Mouse (Mus musculus): ENCODE measurements around the gene Tnfrsf1b. TPM values are rescaled to one million over a fixed set of nuclear protein-coding genes. Genes with fewer than 3 reads are reported as not detected.
A peak's percentile ranks its signal among the peaks of the same experiment; 100 is the strongest.

The Tnfrsf1b gene
- polyA plus RNA-seq, 1 experiment = 9.7 TPM

DNA sequence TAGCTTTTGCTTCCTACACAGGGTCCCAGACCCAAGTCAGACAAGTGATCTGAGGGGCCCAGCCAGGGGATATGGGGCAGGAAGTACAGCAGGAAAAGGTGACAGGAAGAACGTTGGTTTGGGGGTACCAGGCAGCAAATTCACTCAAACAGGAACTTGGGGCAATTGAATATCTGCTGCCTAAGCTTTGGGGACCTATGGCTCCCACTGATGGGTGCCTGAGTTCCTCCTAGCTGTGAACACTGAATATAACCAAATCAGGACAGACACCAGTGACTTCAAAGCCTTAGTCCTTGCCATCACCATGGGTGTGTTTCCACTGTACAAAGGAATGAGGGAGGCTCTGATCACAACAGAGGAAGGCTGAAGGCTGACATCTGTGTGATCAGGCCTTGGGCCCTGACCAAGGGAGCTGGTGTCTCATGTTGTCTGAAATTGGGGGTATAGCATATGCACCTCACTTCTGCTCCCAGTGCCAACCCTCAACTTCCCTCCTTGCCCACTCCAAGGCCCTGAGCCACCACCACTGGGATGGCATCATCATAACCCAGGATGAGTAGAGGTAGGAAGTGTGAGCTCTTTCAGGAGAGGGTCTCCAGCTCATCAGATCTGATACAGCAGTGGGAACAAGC is 3.8 kb downstream of the Tnfrsf1b start:
- peak overlapping the region; percentile 12 for H3K4me3 ChIP-seq (replicated peaks)
- H3K27me3 ChIP-seq (replicated peaks) = peaks cover 37% of the 10 kb centered on the region
- TF ChIP-seq GATA1 (IDR thresholded peaks at IDR 0.05; ENCODE audit: borderline replicate concordance, low read length) = no peak
- no peak for TF ChIP-seq FLI1 (IDR thresholded peaks at IDR 0.05; ENCODE audit: low read length)
- H3K36me3 ChIP-seq (replicated peaks; ENCODE audit: low read length) = peaks cover 4% of the 10 kb centered on the region
- H3K9me3 ChIP-seq = no peaks in the 10 kb centered on the region
- H3K4me1 ChIP-seq = peaks cover 78% of the 10 kb centered on the region

DNA sequence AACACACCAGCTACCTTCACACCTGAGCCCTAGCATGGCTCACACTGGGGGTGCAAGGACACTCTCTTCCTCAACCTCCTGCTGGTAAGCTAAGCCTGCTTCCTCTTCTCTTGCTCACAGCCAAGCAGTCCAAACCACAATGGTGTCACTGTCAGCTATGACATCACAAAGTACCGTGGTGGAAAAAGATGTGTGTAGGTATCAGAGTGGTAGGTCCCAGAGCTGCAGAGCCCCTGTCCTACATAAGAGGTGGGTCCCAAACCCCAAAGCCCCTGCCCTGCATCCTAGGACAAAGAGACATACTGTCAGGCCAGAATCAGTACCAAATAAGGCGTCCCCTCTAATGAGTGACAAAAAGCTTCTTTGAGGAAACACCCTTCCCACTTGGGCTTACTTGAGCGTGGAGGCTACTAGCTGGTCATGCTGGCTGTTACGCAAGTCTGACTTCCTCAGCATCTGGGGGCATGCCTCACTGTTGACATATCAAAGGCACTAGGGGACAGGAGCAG is 5.9 kb downstream of the Tnfrsf1b start:
- Histone ChIP-seq H3K4me3 (replicated peaks) (peak overlapping the region; percentile 81), H3K36me3 (replicated peaks; ENCODE audit: low read length) (peaks cover 4% of the 10 kb centered on the region), H3K9me3 (no peaks in the 10 kb centered on the region), H3K4me1 (peaks cover 71% of the 10 kb centered on the region), H3K27me3 (replicated peaks) (peaks cover 17% of the 10 kb centered on the region)
- TF ChIP-seq FLI1 (IDR thresholded peaks at IDR 0.05; ENCODE audit: low read length) (no peak), GATA1 (IDR thresholded peaks at IDR 0.05; ENCODE audit: borderline replicate concordance, low read length) (no peak)

DNA sequence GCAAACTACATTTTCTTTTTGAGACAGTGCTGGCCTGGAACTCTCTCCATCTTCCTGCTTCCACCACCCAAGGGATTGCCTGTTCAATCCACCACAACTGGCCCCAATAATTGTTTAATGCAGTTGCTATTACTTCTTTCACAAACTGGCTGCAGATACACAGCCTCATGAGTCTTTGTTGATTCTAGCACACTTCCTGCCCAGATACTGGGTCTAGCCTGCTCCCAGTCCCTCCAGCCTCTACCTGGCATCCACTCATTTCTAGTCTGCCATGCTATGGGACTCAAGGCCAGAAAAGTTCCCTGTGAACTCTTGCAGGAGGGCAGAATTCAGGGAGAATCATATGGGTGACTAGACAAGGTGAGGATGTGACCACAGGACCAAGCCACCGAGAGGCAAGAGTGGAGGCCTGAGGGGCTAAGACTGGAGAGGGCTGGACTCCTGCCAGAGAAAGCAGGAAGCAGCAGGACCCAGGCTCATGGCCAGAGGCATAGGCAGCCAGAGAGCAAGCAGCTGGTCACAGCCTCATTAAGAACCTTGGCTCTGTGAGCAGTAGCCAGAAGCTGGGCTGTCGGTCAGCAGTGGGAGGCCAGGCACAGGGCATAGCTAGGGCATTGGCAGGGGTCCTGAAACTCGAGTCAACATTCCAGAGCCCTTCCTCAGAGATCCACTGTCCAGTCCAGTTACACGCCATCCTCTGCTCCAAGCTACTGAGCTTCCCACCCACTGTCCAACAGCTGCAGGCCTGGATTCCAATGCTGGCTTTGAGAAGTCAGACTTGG is 7.4 kb downstream of the Tnfrsf1b start:
- Histone ChIP-seq H3K9me3 (no peaks in the 10 kb centered on the region), H3K36me3 (replicated peaks; ENCODE audit: low read length) (peaks cover 2% of the 10 kb centered on the region), H3K4me1 (peaks cover 61% of the 10 kb centered on the region), H3K4me3 (replicated peaks) (peak overlapping the region; percentile 3), H3K27me3 (replicated peaks) (peaks cover 1% of the 10 kb centered on the region)
- no peak for TF ChIP-seq GATA1 (IDR thresholded peaks at IDR 0.05; ENCODE audit: borderline replicate concordance, low read length)
- TF ChIP-seq FLI1 (IDR thresholded peaks at IDR 0.05; ENCODE audit: low read length) = no peak

DNA sequence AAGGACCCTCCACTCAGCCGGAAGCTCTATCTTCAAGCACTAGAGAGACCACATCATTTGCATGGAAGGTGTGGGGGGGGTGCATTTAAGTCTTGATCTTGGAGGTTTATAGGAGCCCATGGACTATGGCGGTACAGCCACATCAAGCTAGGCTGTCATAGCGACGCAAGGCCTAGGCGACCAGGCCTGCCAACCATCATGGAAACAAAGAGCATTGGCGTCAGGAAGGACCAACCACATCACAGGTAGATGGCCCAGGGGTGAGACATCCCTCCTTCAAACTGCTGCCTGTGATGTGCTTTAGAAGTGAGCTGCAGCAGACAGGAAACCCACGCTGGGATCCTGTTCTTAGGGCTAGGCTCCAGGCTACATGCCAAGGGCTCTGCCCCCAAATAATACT is 10.6 kb downstream of the Tnfrsf1b start:
- Histone ChIP-seq H3K4me1 (peaks cover 57% of the 10 kb centered on the region), H3K4me3 (replicated peaks) (peak overlapping the region; percentile 6), H3K27me3 (replicated peaks) (no peaks in the 10 kb centered on the region), H3K36me3 (replicated peaks; ENCODE audit: low read length) (peaks cover 2% of the 10 kb centered on the region), H3K9me3 (no peaks in the 10 kb centered on the region)
- no peak for TF ChIP-seq GATA1 (IDR thresholded peaks at IDR 0.05; ENCODE audit: borderline replicate concordance, low read length)
- TF ChIP-seq FLI1 (IDR thresholded peaks at IDR 0.05; ENCODE audit: low read length) = no peak

DNA sequence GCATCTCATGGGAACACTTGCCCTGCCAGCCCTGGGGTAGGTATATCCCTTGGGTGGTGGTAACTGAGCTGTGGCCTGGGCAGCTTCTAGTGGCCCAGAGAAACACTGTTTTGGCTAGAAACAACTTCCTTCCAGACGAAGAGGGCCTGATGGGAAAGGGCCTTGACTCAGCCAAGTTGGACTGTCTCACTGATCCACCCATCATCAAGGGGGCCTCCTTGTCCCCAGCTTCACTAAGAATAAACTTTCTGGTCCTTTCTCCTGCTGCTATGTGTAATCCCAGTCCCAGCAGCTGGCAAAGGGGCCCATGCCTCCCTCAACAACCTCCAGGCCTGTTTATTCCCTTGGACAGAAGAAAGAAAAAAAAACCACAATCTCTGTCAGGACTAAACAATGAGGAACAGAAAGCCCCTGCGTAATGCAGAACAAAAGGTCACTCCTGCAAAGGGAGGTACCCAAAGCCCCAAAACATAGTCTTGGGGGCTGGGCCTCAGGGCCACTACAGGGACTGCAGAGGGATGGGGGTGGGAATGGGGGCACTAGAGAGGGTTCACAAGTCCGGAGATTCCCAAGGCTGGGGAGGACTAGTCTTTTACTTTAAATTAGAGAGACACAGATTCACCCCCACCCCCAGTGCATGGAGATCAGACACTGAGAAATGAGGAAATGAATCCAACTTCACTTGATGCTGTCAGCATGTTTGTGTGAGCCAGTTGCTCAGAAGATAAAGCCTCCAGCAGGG is 13.0 kb downstream of the Tnfrsf1b start:
- TF ChIP-seq GATA1 (IDR thresholded peaks at IDR 0.05; ENCODE audit: borderline replicate concordance, low read length) (no peak), FLI1 (IDR thresholded peaks at IDR 0.05; ENCODE audit: low read length) (no peak)
- H3K27me3 ChIP-seq (replicated peaks) = no peaks in the 10 kb centered on the region
- peaks cover 8% of the 10 kb centered on the region for H3K36me3 ChIP-seq (replicated peaks; ENCODE audit: low read length)
- H3K4me3 ChIP-seq (replicated peaks) = peak overlapping the region; percentile 38
- no peaks in the 10 kb centered on the region for H3K9me3 ChIP-seq
- H3K4me1 ChIP-seq = peaks cover 57% of the 10 kb centered on the region

DNA sequence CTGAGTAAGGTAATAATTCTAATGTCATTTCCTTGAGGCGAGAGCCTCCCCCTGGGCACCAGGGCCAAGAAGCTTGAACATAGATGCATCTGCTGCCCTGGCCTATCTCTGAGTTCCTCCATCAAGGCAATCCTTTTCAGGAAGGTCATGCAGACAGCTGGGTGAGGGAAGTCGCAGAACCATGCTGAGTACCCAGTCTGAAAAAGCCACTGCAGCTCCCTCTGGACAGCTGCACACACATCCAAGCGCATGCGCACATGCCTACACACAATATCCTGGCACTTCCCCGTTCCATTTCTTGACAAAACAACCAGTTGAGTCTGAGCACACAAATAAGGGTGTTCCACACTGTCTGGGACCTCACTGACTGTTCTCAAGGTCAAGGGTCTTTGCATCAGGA is 14.9 kb downstream of the Tnfrsf1b start:
- H3K9me3 ChIP-seq = no peaks in the 10 kb centered on the region
- no peak for TF ChIP-seq FLI1 (IDR thresholded peaks at IDR 0.05; ENCODE audit: low read length)
- no peak for TF ChIP-seq GATA1 (IDR thresholded peaks at IDR 0.05; ENCODE audit: borderline replicate concordance, low read length)
- no peak overlapping the region for H3K4me3 ChIP-seq (replicated peaks)
- peaks cover 60% of the 10 kb centered on the region for H3K4me1 ChIP-seq
- peaks cover 16% of the 10 kb centered on the region for H3K36me3 ChIP-seq (replicated peaks; ENCODE audit: low read length)
- no peaks in the 10 kb centered on the region for H3K27me3 ChIP-seq (replicated peaks)

DNA sequence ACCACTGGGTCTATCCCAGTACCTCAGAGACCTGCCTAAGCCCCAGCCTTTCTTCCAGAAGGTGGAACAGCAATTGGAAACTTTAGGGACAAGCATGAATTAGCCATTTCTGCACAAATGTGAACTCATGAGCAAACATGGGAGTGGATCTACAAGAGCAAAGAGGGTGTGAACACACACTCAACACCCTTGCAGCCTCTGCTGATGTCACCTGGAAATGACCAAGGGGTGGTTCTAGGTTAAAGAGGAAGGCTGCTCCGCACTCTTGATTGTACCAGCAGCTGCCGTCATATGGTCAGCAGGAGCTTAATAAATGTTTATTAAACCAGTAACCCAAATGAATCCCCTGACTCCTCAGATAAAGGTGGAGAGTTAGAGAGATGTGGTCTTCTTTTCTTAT is 16.0 kb downstream of the Tnfrsf1b start:
- no peak for TF ChIP-seq FLI1 (IDR thresholded peaks at IDR 0.05; ENCODE audit: low read length)
- no peak for TF ChIP-seq GATA1 (IDR thresholded peaks at IDR 0.05; ENCODE audit: borderline replicate concordance, low read length)
- peaks cover 50% of the 10 kb centered on the region for H3K4me1 ChIP-seq
- no peaks in the 10 kb centered on the region for H3K27me3 ChIP-seq (replicated peaks)
- no peaks in the 10 kb centered on the region for H3K9me3 ChIP-seq
- no peak overlapping the region for H3K4me3 ChIP-seq (replicated peaks)
- peaks cover 16% of the 10 kb centered on the region for H3K36me3 ChIP-seq (replicated peaks; ENCODE audit: low read length)

DNA sequence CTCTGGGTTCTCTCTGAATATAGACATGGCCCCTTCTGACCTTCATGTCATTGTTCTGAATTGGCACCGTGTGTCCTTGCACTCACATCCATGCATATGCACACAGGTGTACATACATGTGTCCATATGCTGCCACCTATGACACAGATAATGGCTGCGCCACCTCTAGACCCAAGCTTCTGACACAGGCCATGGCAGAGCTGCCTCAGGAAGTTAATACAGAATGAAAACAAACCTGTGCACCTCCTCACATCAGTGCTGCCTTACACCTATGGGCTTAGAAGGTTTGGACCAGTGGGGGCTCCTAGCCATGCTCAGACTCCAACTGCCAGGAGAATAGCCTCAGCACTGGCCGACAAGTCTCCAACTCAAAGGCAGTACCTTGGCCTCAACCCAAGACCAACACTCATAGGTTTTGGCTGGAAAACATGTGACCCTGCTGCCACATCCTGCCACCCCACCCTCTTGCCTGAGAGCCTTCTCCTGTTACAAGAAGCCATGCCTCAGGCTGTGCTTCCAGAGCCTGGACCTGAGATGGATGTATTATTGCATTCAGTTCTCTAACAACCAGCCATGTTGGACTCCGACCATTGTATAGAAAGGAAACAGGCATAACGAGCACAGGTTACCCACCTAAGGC is 17.0 kb downstream of the Tnfrsf1b start:
- no peak for TF ChIP-seq GATA1 (IDR thresholded peaks at IDR 0.05; ENCODE audit: borderline replicate concordance, low read length)
- no peak for TF ChIP-seq FLI1 (IDR thresholded peaks at IDR 0.05; ENCODE audit: low read length)
- Histone ChIP-seq H3K4me1 (peaks cover 52% of the 10 kb centered on the region), H3K27me3 (replicated peaks) (no peaks in the 10 kb centered on the region), H3K36me3 (replicated peaks; ENCODE audit: low read length) (peaks cover 25% of the 10 kb centered on the region), H3K4me3 (replicated peaks) (peak overlapping the region; percentile 0), H3K9me3 (no peaks in the 10 kb centered on the region)

DNA sequence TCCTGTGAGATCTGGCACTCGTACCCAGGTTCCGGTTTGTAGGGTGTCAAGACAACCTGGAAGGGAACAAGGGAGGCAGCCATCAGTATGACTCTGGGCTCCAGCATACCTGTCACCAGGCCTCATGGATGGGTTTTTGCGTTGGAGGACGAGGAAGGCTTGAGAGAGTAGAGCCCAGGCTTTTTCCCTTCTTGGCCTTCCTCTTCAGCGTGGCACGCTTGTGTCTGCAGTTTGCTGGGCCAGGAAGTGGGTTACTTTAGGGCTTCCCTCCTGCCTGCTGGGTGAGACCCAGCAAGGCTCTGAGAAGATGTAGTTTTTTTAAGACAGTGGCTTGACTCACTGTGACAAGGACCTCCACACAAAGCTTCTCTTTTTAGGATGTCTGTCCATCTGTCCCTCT is 17.6 kb downstream of the Tnfrsf1b start:
- peaks cover 57% of the 10 kb centered on the region for H3K4me1 ChIP-seq
- no peaks in the 10 kb centered on the region for H3K27me3 ChIP-seq (replicated peaks)
- H3K9me3 ChIP-seq = no peaks in the 10 kb centered on the region
- TF ChIP-seq FLI1 (IDR thresholded peaks at IDR 0.05; ENCODE audit: low read length) = no peak
- TF ChIP-seq GATA1 (IDR thresholded peaks at IDR 0.05; ENCODE audit: borderline replicate concordance, low read length) = no peak
- H3K36me3 ChIP-seq (replicated peaks; ENCODE audit: low read length) = peaks cover 31% of the 10 kb centered on the region
- no peak overlapping the region for H3K4me3 ChIP-seq (replicated peaks)
